Mouse (Mus musculus): Measurements from ENCODE around the gene Oxct2b.
"Not testable (repeated sequence)": the region's sequence is repeated elsewhere in the genome, so short reads cannot be mapped to it uniquely, and the experiment has no call there.

Gene Oxct2b

GRCm38 (mm10) chr4:123112216-123112764, 3.8 kb upstream of the Oxct2b start:
- no peak for DNase-seq (ENCODE audit: low read depth, low spot score)

DNA sequence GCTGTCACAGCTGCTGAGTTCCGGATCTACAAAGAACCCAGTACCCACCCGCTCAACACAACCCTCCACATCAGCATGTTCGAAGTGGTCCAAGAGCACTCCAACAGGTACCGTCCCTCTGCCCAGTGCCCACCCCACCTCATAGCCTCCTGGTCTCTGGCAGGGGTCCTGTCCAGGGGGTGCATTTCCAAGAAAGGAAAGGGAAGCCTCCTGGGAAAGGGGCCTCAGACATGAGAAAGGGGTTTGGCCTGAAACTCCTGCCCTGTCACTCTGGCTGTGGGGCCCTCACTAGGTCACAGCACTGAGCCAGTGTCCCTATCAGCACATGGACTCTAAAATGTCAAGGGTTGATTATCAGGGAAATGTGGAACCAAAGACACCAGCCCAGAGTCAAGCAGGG, 1.4 kb upstream of the Oxct2b start:
- not testable (repeated sequence) for DNase-seq (ENCODE audit: low read depth, low spot score)

GRCm38 (mm10) chr4:123116640-123117039, 574 bp downstream of the Oxct2b start:
- DNase-seq (ENCODE audit: low read depth, low spot score), result not testable (repeated sequence)

- DNase-seq (ENCODE audit: low read depth, low spot score), result no peak
Observed at GRCm38 (mm10) chr4:123121286-123121685, 5.2 kb downstream of the Oxct2b start.

DNA sequence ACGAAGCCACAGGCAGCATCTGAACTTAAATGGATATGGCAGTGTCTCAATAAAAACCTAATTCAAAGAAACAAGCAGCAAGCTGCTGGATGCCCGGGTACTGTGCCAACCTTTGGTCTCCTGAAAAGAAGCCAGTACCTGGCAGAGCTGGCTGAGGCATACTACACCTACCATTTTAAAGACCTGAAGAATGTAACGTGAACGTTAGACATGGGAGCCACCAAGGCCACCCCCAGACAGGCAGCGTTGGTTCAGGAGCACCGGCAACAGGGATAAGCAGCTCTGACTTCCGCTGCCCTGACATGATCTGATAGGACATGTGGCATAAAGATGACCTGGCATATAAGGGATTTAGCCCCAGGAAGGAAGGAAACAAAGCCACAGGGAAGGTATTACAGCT, 10.6 kb downstream of the Oxct2b start:
- DNase-seq (ENCODE audit: low read depth, low spot score), result no peak

GRCm38 (mm10) chr4:123127051-123127450, 11.0 kb downstream of the Oxct2b start:
- DNase-seq (ENCODE audit: low read depth, low spot score), result no peak

DNA sequence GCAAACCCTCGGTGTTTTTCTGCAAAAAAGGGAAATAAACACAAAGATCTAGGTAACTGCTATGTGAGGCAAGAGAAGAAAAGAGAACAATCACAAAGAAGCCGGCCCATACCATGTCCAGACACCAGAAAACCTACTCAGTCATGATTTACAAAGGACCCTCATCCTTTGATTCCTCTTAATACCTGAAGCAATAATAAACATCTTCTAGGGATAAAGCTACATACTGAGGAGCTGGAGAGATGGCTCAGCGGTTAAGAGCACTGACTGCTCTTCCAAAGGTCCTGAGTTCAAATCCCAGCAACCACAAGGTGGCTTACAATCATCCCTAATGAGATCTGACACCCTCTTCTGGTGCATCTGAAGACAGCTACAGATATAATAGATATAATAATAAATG, 21.5 kb downstream of the Oxct2b start:
- DNase-seq (ENCODE audit: low read depth, low spot score), result no peak

DNA sequence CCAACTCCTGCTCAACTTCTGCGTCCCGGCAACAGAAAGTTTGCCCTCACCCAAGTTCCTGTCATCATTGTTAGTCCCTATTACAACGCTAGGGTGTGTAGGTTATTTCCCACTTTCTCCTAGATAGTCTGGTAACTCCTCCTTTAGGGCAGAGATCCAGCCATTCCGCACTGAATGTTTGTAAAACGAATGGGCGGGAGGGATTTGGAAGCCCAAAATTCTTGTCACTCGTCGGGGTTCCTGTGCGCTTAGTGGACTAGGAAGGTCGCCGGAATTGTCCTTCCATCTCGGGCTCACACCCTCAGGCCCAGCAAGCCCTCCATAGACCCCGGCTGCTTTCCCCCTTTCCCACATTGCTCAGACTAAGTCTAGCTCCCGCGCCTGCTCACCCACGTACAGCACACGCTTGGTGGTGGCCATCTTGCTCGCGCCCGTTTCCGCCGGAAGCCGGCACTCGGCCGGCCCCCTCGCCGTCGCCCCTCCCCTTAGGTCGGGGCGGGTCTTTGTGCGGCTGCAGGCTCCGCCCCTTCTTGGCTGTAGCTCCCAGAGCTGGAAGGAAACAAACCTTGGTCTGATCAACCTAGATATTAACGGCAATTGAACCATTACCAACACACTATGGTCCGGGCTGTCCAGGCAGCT, 23.6 kb downstream of the Oxct2b start, which contains the start of gene Ppie:
Ppie (minus strand) TSS at position 439 of the 642 bp plus-strand sequence.
- peak; percentile 92 for DNase-seq (ENCODE audit: low read depth, low spot score)

DNA sequence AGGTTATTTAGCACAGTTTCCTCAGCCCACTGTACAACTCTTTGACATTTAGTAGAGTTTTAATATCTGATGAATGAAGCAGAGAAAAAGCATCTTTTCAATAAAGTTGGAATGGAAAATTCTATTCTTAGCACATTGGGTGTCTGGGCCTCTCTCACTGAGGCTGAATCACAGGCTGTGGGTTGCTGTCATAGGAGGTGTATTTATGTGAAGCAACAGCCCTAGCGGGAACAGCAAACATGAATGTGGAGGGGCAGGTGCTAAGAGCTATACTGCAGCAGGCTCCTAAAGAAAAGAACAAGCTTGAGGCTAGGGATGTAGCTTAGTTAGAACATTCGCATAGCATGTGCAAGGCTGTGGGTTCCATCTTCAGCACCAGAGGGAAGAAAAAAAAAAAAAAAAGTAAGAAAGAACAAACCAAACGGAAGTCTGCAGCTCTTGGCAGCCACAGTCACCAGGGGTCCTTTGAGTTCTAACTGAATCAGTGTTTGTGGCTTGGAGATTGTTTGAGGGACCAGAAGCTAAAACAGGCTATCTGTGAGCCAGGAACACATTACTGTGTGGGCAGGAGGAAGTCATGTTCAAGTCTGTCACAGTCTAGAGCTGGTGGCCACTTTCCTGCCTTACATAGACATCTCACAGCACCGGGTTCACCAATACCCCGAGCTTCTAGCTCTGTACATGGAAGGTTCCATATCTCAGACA, 31.5 kb downstream of the Oxct2b start:
- DNase-seq (ENCODE audit: low read depth, low spot score), result no peak

- DNase-seq (ENCODE audit: low read depth, low spot score), result no peak
Observed at GRCm38 (mm10) chr4:123152003-123152402, 35.9 kb downstream of the Oxct2b start.

DNA sequence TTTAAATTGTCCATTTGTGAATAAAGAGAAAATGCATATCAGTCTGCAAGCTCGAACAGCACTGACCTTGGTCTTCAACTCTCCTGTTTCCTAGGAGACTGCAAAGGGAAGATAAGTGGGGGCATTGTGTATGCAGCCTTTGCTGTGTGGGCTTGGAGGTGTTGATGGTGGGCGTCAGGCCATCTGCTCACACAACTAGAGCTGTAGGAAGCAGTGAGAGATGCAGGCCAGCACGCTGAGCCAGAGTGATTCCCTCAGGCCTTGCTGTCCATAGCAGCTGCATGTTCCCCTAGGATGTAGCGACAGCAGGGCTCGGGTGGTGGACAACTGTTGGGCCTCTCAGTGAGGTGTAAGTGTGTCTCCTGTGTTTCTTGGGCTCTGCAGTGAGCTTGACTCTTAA, 36.9 kb downstream of the Oxct2b start:
- no peak for DNase-seq (ENCODE audit: low read depth, low spot score)

DNA sequence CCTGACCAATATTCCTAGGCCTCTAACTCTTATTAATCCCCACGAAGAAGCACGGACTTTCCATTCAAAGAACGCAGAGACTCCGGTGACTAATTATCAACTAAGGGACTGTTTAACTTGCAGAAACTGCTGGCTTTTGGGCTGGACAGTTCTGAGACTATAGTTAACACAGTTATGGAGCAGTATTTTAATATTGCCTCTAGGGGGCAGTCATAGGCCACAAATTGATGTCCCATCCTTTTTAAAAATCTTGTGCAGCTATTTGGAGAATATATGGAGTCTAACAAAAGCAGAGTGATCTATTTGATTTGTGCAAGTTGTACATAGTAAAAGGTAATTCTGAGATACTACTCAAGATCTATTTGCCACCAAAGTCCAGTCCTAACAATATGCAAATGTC, 38.9 kb downstream of the Oxct2b start:
- peak; percentile 55 for DNase-seq (ENCODE audit: low read depth, low spot score)

- no peak for DNase-seq (ENCODE audit: low read depth, low spot score)
Observed at GRCm38 (mm10) chr4:123155427-123155826, 39.4 kb downstream of the Oxct2b start.

DNA sequence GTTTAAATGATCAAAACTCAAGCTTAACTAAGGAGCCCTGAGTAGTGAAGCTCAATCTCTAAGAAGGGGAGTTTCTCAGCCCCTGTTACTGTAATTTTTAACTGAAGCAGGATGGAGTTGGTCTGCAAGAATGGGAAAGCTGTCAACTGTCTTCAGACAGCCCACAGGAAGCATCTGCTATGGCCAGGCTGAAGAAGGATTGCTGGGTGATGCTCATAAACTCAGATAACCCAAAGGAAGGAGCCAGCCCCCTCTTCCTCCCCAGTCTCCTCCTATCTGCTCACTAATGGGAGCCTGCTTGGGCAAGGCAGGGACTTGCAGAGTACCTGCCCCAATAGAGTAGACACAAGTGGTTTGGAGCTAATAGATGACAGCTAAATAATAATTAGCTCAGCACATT, 39.8 kb downstream of the Oxct2b start:
- DNase-seq (ENCODE audit: low read depth, low spot score), result no peak

DNA sequence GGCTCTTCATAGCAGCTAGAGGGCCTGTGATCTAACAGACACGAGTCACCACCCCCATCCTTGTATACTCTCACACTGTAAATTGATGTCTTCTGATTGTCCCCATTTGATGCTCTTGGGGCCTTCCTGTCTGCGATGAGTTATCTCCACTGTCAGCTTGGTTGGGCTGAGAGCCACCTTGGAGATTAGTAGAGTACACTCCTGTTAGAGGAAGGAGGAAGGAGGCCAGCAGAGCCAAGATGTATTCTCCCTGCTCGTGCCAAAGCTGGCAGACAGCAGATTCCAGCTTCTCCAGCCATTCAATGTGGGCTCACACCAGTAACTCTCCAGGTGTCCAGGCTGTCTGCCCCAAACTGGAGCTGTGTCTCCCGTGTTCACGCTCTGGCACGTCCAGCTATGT, 44.5 kb downstream of the Oxct2b start:
- DNase-seq (ENCODE audit: low read depth, low spot score), result no peak

DNA sequence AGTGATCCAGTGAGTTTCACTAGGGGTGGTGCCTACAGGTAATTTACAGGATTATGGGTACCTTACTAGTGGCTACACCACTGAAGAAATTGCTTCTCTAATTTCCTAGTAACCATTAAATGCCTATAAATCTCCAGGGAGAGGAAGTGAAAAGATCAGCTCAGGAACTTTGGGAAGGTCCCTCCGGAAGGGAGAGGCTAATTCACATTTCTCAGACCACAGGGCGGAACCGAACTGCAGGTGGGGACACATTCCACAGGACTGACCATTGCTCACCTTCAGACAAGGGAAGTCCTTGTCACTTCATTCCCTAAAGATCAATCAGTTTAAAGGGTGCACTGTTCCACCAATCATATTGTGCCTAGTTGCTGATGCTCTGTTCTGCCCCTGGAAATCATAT, 45.2 kb downstream of the Oxct2b start:
- DNase-seq (ENCODE audit: low read depth, low spot score), result not testable (repeated sequence)

DNA sequence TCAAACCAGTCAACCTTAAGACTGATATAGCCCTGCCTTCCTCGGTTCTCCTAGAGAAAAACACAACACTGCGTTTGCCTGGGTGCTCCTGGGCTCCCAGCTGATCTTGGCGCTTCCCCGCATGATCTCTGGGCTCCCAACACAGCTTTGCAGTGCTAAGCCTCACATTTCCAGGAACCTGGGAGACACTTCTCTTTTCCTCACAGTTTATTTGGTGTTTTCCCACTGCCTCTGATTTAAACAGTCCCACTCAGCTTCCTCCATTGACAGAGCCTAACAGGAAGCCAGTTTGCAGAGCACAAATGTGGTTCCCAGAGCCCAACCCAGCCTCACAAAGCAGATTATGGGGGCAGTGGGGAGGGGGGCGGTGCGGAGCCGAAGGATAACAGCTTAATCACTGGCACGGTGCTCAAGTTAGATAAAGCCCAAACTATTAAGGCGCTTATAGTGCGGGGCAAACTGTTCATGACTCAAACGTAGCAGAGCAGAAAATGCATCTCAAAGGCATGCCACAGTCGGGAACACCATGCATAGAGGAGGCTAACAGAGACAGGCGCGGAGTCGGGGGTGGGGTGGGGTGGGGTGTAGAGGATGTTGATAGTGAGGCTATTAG, 46.3 kb downstream of the Oxct2b start:
- no peak for DNase-seq (ENCODE audit: low read depth, low spot score)

DNA sequence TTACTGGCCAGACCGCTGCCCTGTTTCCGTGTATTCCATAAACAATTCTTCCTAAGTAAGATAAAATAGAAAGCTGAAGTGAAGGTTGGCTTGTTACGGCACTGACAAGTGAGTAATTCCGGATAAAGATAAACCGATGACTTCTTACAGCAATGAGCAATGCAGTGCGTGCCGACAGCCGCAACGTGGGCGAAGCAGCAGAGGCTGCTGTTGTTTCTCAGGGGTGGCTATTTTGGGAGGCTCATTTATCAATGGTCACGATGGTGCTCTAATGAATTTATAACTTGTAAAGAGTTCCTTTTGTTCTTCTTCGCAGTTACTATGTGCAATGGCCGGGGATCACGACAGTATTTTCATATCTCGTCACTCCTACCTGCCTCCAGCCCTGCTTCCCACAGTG, 48.1 kb downstream of the Oxct2b start:
- DNase-seq (ENCODE audit: low read depth, low spot score), result no peak
